Mouse (Mus musculus) lung, postnatal 0 days (tissue): ENCODE results near the gene Kalrn. TPM values are rescaled to one million over a fixed set of nuclear protein-coding genes. Genes with fewer than 3 reads are reported as not detected.

ENCODE experiments used
- ATAC-seq: fragments of 200-750 bp; cut with Nextera tagmentation; 2 replicates; pipeline ENCODE4 v1.8.0; 2017; ENCODE audit warnings: moderate library complexity
- DNase-seq: peaks from one replicate; pipeline ENCODE4 v3.0.0-alpha.2; 2016; ENCODE audit warnings: low spot score
- H3K27ac ChIP-seq: fragments of 300-500 bp; sonication (generic); 2 replicates; pipeline ENCODE4 v1.5.1; 2014; ENCODE audit warnings: antibody characterized with exemption, mild to moderate bottlenecking, low read length, mixed read lengths
- H3K27me3 ChIP-seq: fragments of 300-500 bp; sonication (generic); replicated peaks from 2 replicates; pipeline ENCODE4 v1.6.1; 2014; ENCODE audit warnings: low read length, mixed read lengths; ENCODE audit not compliant: insufficient read depth
- H3K36me3 ChIP-seq: fragments of 300-500 bp; sonication (generic); 2 replicates; pipeline ENCODE4 v1.6.1; 2014; ENCODE audit warnings: low read length, mixed read lengths; ENCODE audit not compliant: insufficient read depth
- H3K4me1 ChIP-seq: fragments of 300-500 bp; sonication (generic); 2 replicates; pipeline ENCODE4 v1.6.1; 2014; ENCODE audit warnings: antibody characterized with exemption, low read depth, low read length, mixed read lengths; ENCODE audit not compliant: insufficient read depth
- H3K4me2 ChIP-seq: fragments of 300-500 bp; sonication (generic); replicated peaks from 2 replicates; pipeline ENCODE4 v1.6.1; 2014; ENCODE audit warnings: low read depth, mild to moderate bottlenecking, low read length, moderate library complexity, mixed read lengths
- H3K4me3 ChIP-seq: fragments of 300-500 bp; sonication (generic); 2 replicates; pipeline ENCODE4 v1.5.1; 2014; ENCODE audit warnings: low read depth, low read length
- H3K9ac ChIP-seq: fragments of 300-500 bp; sonication (generic); replicated peaks from 2 replicates; pipeline ENCODE4 v1.6.1; 2014; ENCODE audit warnings: low read depth, mild to moderate bottlenecking
- H3K9me3 ChIP-seq: fragments of 300-500 bp; sonication (generic); 2 replicates; pipeline ENCODE4 v1.6.1; 2016; ENCODE audit warnings: low read length, mixed read lengths
- CTCF ChIP-seq: IDR thresholded peaks from 2 replicates; pipeline ENCODE4 v1.5.1; 2016; ENCODE audit warnings: antibody characterized with exemption, mild to moderate bottlenecking
- EP300 ChIP-seq: IDR thresholded peaks from 2 replicates; pipeline ENCODE4 v1.6.1; 2016; ENCODE audit warnings: antibody characterized with exemption, mild to moderate bottlenecking, control low read depth
- WGBS: fragments of 180-500 bp; shearing (Covaris S2); extraction: QIAGEN DNeasy Blood & Tissue Kit; methylation state at CpG from one replicate; pipeline ENCODE4 v1.1.7; 2014; 5-methylcytosine and 5-hydroxymethylcytosine counted together
- polyA plus RNA-seq: library from polyadenylated mRNA; unstranded; fragments of >200 nt; fragmentation: Nextera tagmentation; extraction: Ambion mirVana; gene quantifications from 2 replicates; pipeline ENCODE4 v1.2.1, GENCODE M21; 2015

Gene Kalrn
- polyA plus RNA-seq, 1 experiment from 2014 or later = 13.6 TPM

DNA sequence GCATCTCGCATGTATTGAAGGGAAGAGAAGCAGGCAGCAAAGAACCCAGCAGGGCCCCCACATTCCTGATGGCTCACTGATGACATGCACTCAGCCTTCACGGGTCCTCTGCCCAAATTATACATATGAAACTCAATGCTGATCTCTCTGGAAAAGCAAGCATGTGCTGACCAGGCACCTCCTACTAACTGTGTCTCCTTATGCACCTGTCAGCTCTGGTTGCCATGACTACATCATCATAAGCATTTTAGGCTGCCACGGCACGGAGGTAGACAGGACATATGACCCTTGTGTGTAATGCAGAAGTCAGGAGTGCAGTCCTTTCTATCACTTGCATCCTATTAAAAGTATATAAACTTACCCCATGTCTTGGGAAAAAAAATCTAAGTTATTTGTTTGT is 29.6 kb downstream of the Kalrn start:
- 77% methylated on average over 4 of the region's 4 CpGs for WGBS
- no peak for ATAC-seq
- H3K27me3 ChIP-seq = no peaks in the 10 kb centered on the region

GRCm38 (mm10) chr16:34542341-34542740 is 31.0 kb downstream of the Kalrn start:
- no peak overlapping the region for H3K4me3 ChIP-seq
- no peak for ATAC-seq
- no peaks in the 10 kb centered on the region for H3K27me3 ChIP-seq
- WGBS = 96% methylated on average over 2 of the region's 2 CpGs
- no peaks in the 10 kb centered on the region for H3K9me3 ChIP-seq
- no peak overlapping the region for H3K4me2 ChIP-seq
- no peak for DNase-seq
- no peaks in the 10 kb centered on the region for H3K4me1 ChIP-seq
- no peak overlapping the region for H3K9ac ChIP-seq
- no peak for TF ChIP-seq CTCF
- TF ChIP-seq EP300 = no peak
- no peaks in the 10 kb centered on the region for H3K36me3 ChIP-seq
- H3K27ac ChIP-seq = no peak overlapping the region

More for the DNA sequence above, 29.6 kb downstream of the Kalrn start:
- no peak for TF ChIP-seq EP300
- no peak for TF ChIP-seq CTCF
- Histone ChIP-seq H3K36me3 (no peaks in the 10 kb centered on the region), H3K4me2 (no peak overlapping the region), H3K4me3 (no peak overlapping the region), H3K9ac (no peak overlapping the region), H3K9me3 (no peaks in the 10 kb centered on the region), H3K27ac (no peak overlapping the region), H3K4me1 (no peaks in the 10 kb centered on the region)
- no peak for DNase-seq

GRCm38 (mm10) chr16:34538679-34539185 is 34.6 kb downstream of the Kalrn start:
- DNase-seq (no peak), ATAC-seq (no peak)
- no peaks in the 10 kb centered on the region; the same call in 1 of the 2 replicates for H3K4me1 ChIP-seq
- no peak overlapping the region for H3K9ac ChIP-seq
- H3K36me3 ChIP-seq = no peaks in the 10 kb centered on the region
- H3K4me3 ChIP-seq = no peak overlapping the region
- TF ChIP-seq CTCF = no peak
- TF ChIP-seq EP300 = no peak
- no peaks in the 10 kb centered on the region for H3K27me3 ChIP-seq
- no peaks in the 10 kb centered on the region for H3K9me3 ChIP-seq
- 76% methylated on average over 5 of the region's 5 CpGs for WGBS
- H3K27ac ChIP-seq = no peak overlapping the region
- no peak overlapping the region for H3K4me2 ChIP-seq

- no peaks in the 10 kb centered on the region for H3K36me3 ChIP-seq
- no peaks in the 10 kb centered on the region for H3K9me3 ChIP-seq
- no peak overlapping the region for H3K27ac ChIP-seq
- H3K4me2 ChIP-seq = no peak overlapping the region
- no peak overlapping the region for H3K4me3 ChIP-seq
- TF ChIP-seq CTCF = no peak
- no peak for TF ChIP-seq EP300
- ATAC-seq (no peak), DNase-seq (no peak)
- no peaks in the 10 kb centered on the region; the same call in 1 of the 2 replicates for H3K4me1 ChIP-seq
- 59% methylated on average over 6 of the region's 6 CpGs for WGBS
- no peaks in the 10 kb centered on the region for H3K27me3 ChIP-seq
- H3K9ac ChIP-seq = no peak overlapping the region
Measured at GRCm38 (mm10) chr16:34536300-34536699, 37.0 kb downstream of the Kalrn start.

DNA sequence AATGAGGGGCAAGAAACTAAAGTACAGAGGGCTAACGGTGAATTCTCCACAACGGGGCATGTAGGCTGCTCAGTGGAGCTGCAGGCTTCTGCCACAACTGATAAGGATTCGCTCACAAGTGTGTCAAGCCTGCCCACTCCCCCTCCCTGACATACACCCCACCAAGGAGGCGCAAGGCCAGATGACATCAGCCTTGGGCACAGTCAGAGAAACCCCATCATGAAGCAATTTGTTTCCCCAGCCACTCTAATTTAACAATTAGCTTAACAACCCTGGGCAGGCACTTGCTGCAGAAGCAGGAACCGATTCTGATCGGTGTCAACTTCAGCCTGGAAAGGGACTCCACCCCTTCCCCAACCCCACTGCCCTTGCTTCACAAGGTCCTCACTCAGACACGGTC is 38.2 kb downstream of the Kalrn start:
- Histone ChIP-seq H3K4me1 (no peaks in the 10 kb centered on the region; the same call in 1 of the 2 replicates), H3K9me3 (no peaks in the 10 kb centered on the region), H3K4me2 (no peak overlapping the region), H3K27me3 (no peaks in the 10 kb centered on the region), H3K4me3 (no peak overlapping the region), H3K9ac (no peak overlapping the region), H3K36me3 (no peaks in the 10 kb centered on the region), H3K27ac (no peak overlapping the region)
- TF ChIP-seq CTCF (no peak), EP300 (no peak)
- no peak for ATAC-seq
- WGBS = 35% methylated on average over 7 of the region's 7 CpGs
- DNase-seq = no peak

DNA sequence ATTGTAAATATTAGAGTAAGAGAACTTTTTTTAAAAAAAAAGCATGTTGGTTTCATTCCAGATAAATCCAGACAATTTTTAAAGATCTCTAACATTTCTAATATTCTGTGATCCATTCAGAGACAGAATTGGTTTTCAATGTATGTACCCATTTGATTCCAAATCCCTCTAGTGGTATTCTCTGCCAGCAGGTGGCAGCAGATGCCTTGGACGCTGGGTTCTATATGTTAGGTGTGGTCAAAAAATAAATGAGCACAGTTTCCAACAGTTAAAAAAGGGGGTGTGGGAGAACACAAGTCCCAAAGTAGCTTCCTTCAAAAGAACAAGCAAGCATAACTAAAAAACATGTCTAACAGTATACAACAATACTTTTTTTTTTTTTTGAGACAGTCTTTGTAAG is 41.8 kb downstream of the Kalrn start:
- Histone ChIP-seq H3K4me3 (no peak overlapping the region), H3K9me3 (no peaks in the 10 kb centered on the region), H3K4me2 (no peak overlapping the region), H3K27me3 (no peaks in the 10 kb centered on the region), H3K27ac (no peak overlapping the region), H3K9ac (no peak overlapping the region), H3K36me3 (no peaks in the 10 kb centered on the region), H3K4me1 (no peaks in the 10 kb centered on the region; the same call in 1 of the 2 replicates)
- DNase-seq = peak; percentile 60
- 3% methylated on average over 1 of the region's 1 CpGs for WGBS
- ATAC-seq = no peak
- TF ChIP-seq EP300 (0 out of 2 replicates have a peak, but pooled peaks have one; percentile 9), CTCF (peak; percentile 81)

GRCm38 (mm10) chr16:34530029-34530428 is 43.3 kb downstream of the Kalrn start:
- H3K9me3 ChIP-seq = no peaks in the 10 kb centered on the region
- no peak for TF ChIP-seq EP300
- TF ChIP-seq CTCF = peak; percentile 53
- H3K9ac ChIP-seq = no peak overlapping the region
- 72% methylated on average over 5 of the region's 5 CpGs for WGBS
- no peak for DNase-seq
- H3K4me2 ChIP-seq = no peak overlapping the region
- H3K36me3 ChIP-seq = no peaks in the 10 kb centered on the region
- no peak for ATAC-seq
- no peaks in the 10 kb centered on the region for H3K4me1 ChIP-seq
- H3K27ac ChIP-seq = no peak overlapping the region
- H3K27me3 ChIP-seq = no peaks in the 10 kb centered on the region
- H3K4me3 ChIP-seq = no peak overlapping the region
